Mouse (Mus musculus) cortical plate, adult 2 months (tissue): ENCODE results near the gene Zzz3. TPM values are rescaled to one million over a fixed set of nuclear protein-coding genes. Genes with fewer than 3 reads are reported as not detected.

Experiments
- H3K27ac ChIP-seq: fragments of 200-500 bp; 2 replicates; pipeline ENCODE4 v1.5.1; 2012; ENCODE audit warnings: low read length, control low read depth, inconsistent platforms; ENCODE audit not compliant: insufficient read depth
- H3K4me1 ChIP-seq: fragments of 200-500 bp; 2 replicates; pipeline ENCODE4 v1.6.1; 2011; ENCODE audit warnings: low read length; ENCODE audit not compliant: control insufficient read depth, insufficient read depth
- H3K4me3 ChIP-seq: fragments of 200-500 bp; 2 replicates; pipeline ENCODE4 v1.5.1; 2011; ENCODE audit warnings: mild to moderate bottlenecking, low read length, control low read depth; ENCODE audit not compliant: insufficient read depth
- CTCF ChIP-seq: fragments of 200-500 bp; IDR thresholded peaks from 2 replicates; pipeline ENCODE4 v1.5.1; 2011; ENCODE audit warnings: mild to moderate bottlenecking, control low read depth, low read length; ENCODE audit not compliant: insufficient read depth; ENCODE audit errors: extremely low read depth
- POLR2A ChIP-seq: fragments of 200-500 bp; IDR thresholded peaks from 2 replicates; pipeline ENCODE4 v1.6.1; 2011; ENCODE audit warnings: mild to moderate bottlenecking, low read length, control low read depth; ENCODE audit not compliant: insufficient read depth; ENCODE audit errors: extremely low read depth
- polyA plus RNA-seq: library from polyadenylated mRNA; depleted of rRNA; stranded (reverse); fragments of >200 nt; gene quantifications from 2 replicates; pipeline ENCODE4 v1.2.3, GENCODE M21; 2012; rRNA removed

Zzz3 gene
- polyA plus RNA-seq, 1 experiment: 22.9 TPM

DNA sequence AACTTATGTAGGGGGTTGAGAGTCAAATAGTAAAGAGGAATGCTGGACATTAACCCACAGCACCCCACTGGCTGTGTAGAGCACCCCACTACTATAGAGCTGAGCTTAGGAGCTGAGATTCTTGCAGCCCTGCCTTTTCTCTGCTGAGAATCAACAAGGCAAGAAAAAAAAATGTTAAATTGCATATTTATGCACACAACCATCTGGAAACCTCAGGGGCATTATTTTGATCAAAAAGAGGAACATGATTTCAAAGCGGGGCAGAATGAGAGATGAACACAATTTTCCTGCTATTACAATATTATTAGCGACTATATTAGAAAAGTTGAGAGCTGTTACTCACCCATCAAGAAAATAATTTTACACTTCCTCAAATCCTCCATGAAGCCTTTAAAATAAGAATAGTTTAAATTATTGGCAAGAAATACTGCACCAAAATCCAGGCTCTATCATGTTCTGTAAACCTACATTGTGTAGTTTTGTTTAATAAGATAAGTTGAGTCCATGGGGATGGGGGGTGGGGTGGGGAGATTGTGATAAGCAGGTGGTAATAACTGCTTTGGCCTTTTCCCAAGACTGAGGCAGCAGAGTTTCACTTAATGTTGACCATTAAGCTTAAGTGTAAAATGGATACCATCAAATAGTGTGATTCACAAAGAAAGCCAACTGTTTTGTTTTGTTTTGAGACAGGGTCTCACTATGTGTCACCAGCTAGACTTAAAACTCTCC, 103.9 kb downstream of the Zzz3 start:
- H3K4me1 ChIP-seq: 0 out of 2 replicates have a peak, but pooled peaks cover 2% of the 10 kb centered on the region
- TF ChIP-seq POLR2A (no peak), CTCF (no peak)
- no peak overlapping the region for H3K27ac ChIP-seq
- H3K4me3 ChIP-seq: no peak overlapping the region

DNA sequence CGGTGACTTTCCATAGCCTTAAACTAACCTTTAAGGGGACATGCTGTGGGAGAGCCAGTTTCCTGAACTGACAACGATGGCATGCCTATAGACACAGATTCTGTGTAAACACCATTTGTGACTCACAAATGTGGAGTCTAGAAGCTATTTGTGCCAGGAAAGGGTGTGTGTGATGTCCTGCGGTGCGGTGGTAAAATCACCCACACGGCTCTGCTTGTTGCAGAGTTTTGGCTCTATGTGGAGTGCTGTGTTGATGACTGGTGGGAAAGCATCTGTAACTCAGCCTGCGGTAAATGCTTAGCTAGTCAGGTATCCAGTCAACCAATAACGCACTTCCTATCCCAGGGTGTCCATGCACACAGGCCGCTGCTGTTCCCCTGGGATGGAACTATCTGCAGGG, 112.6 kb downstream of the Zzz3 start:
- Histone ChIP-seq H3K4me3 (no peak overlapping the region), H3K27ac (no peak overlapping the region), H3K4me1 (0 out of 2 replicates have a peak, but pooled peaks cover 2% of the 10 kb centered on the region)
- TF ChIP-seq POLR2A (no peak), CTCF (no peak)

DNA sequence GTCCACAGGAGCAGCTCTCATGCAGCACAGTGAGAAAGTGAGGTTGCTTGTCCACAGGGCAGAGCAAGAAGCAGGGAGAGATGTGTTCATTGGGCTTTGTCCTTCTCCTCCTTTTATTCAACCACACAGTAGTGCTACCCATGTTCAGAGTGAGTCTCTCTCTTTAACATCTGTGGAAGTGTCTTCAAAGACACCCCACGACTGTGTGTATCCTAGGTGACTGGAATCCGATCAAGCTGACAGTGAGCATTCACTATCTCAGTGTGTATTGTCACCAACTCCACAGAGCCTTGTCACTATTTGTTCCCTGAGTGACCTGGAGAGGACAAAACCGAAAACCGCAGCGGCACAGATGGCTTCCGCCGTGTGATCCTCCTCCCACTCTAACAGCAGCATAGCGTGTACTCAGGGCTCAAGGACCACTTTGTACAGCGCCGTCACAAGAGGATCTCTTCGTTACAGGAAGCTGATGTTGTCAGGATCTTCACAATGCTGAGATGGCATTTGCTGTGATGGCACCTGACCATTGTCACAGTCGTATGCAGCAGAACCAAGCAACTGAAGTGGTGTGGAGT, 113.2 kb downstream of the Zzz3 start:
- H3K4me3 ChIP-seq: no peak overlapping the region
- H3K4me1 ChIP-seq: peaks cover 2% of the 10 kb centered on the region; the same call in 1 of the 2 replicates
- TF ChIP-seq CTCF (no peak), POLR2A (no peak)
- no peak overlapping the region for H3K27ac ChIP-seq

DNA sequence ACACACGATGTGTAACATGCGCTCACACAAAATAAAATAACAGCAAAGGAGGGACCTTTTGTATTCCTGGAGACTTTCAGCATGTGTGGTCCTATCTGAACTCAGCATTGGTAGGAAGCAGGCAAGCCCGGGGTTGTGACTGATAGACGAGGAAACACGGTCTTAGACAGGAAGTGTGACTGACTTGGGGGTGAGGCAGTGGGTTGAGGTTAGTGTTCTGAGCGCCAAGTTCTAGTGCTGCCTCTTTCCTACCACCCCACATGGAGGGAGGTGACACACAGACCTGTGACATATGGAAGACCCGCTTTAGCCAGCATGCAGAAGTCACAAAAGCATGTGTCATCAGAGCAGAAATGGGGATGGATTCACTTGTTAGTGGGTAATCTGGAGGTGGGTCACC, 114.0 kb downstream of the Zzz3 start:
- Histone ChIP-seq H3K4me1 (peaks cover 3% of the 10 kb centered on the region; the same call in 1 of the 2 replicates), H3K4me3 (no peak overlapping the region), H3K27ac (no peak overlapping the region)
- TF ChIP-seq CTCF: no peak
- TF ChIP-seq POLR2A: no peak

Other genes with a start within 250 kb of the Zzz3 start
- gene Gipc2, start 229.2 kb upstream of the Zzz3 start, polyA plus RNA-seq: 1.9 and 3.5 TPM in 2 replicates
- gene Dnajb4, start 185.2 kb upstream of the Zzz3 start, polyA plus RNA-seq: 49.7 and 50.8 TPM in 2 replicates
- 88.2 and 95.0 TPM in 2 replicates for gene Fubp1, start 185.1 kb upstream of the Zzz3 start, polyA plus RNA-seq
- 0.64 and 2.8 TPM in 2 replicates for gene Nexn, start 129.1 kb upstream of the Zzz3 start, polyA plus RNA-seq
- gene Miga1, start 55.1 kb upstream of the Zzz3 start, polyA plus RNA-seq: 50.7 and 50.8 TPM in 2 replicates
- 89.2 and 93.7 TPM in 2 replicates for gene Usp33, start 49.0 kb upstream of the Zzz3 start, polyA plus RNA-seq